Mouse (Mus musculus) limb, embryonic 11.5 days (tissue): ENCODE results near the gene Cracr2a. TPM values are rescaled to one million over a fixed set of nuclear protein-coding genes. Genes with fewer than 3 reads are reported as not detected.

Source experiments
- ATAC-seq: fragments of 200-750 bp; cut with Nextera tagmentation; 2 replicates; pipeline ENCODE4 v1.8.0; 2017; ENCODE audit warnings: low read depth; ENCODE audit not compliant: insufficient number of reproducible peaks, low FRiP score, low TSS enrichment
- DNase-seq: peaks from one replicate; pipeline ENCODE4 v3.0.0-alpha.2; 2015; ENCODE audit warnings: low spot score
- H3K27ac ChIP-seq: fragments of 300-500 bp; sonication (generic); replicated peaks from 2 replicates; pipeline ENCODE4 v1.5.1; 2014; ENCODE audit warnings: low read depth, mild to moderate bottlenecking, low read length
- H3K27me3 ChIP-seq: fragments of 300-500 bp; sonication (generic); 2 replicates; pipeline ENCODE4 v1.6.1; 2014; ENCODE audit warnings: mild to moderate bottlenecking, low read length, mixed read lengths; ENCODE audit not compliant: control insufficient read depth, insufficient read depth
- H3K36me3 ChIP-seq: fragments of 300-500 bp; sonication (generic); 2 replicates; pipeline ENCODE4 v1.6.1; 2014; ENCODE audit warnings: mild to moderate bottlenecking, low read length, moderate library complexity, mixed read lengths; ENCODE audit not compliant: control insufficient read depth, insufficient read depth
- H3K4me1 ChIP-seq: fragments of 300-500 bp; sonication (generic); 2 replicates; pipeline ENCODE4 v1.6.1; 2014; ENCODE audit warnings: low read length, mixed read lengths; ENCODE audit not compliant: control insufficient read depth, insufficient read depth
- H3K4me2 ChIP-seq: fragments of 300-500 bp; sonication (generic); 2 replicates; pipeline ENCODE4 v1.6.1; 2014; ENCODE audit warnings: low read depth, mild to moderate bottlenecking, moderate library complexity; ENCODE audit not compliant: severe bottlenecking
- H3K4me3 ChIP-seq: fragments of 300-500 bp; sonication (generic); 2 replicates; pipeline ENCODE4 v1.5.1; 2014; ENCODE audit warnings: low read depth, low read length
- H3K9ac ChIP-seq: fragments of 300-500 bp; sonication (generic); 2 replicates; pipeline ENCODE4 v1.6.1; 2014; ENCODE audit warnings: mild to moderate bottlenecking, low read length
- H3K9me3 ChIP-seq: fragments of 300-500 bp; sonication (generic); 2 replicates; pipeline ENCODE4 v1.6.1; 2016; ENCODE audit warnings: low read length; ENCODE audit not compliant: control insufficient read depth
- WGBS: fragments of 180-500 bp; shearing (Covaris S2); extraction: QIAGEN DNeasy Blood & Tissue Kit; methylation state at CpG from one replicate; pipeline ENCODE4 v1.1.7; 2014; 5-methylcytosine and 5-hydroxymethylcytosine counted together
- polyA plus RNA-seq: library from polyadenylated mRNA; unstranded; fragments of >200 nt; fragmentation: Nextera tagmentation; extraction: Ambion mirVana; gene quantifications from 2 replicates; pipeline ENCODE4 v1.2.1, GENCODE M21; 2014

Gene Cracr2a
- polyA plus RNA-seq, 1 experiment from 2014 or later: 1.4 TPM

DNA sequence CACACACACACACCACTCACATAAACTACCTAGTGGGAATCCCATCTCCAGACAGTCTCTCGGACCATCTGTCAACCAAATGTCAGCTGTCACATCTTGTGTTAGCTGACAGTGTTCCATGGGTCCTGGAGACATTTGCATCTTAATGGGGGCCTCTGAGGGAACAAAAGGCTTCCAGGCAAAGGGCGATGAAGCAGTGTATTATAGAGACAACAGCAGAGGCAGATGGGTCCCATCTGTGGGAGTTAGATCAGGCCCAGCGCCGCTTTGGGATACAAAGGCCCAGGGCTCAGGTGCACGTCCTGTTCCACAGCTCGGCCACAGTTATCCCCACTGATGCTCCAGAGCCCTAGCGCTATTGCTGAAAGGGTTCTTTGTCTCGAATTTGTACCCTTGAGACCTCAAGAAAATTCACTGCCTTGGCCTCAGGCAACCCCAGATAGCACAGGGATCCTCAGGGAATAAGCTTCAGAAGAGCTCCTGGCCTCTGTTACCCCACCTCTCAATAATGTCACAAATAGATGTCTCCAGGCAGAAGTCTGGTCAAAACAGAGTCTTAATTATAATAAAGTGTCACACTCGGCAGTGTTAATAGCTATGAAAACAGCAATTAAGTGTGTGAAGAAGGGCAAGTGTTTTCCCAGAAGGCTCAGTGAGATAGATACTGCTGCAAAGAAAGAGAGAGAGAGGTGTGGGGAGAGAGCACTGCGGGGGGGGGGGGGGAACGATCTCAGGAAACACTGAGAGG lies 140.1 kb downstream of the Cracr2a start:
- WGBS: 55% methylated on average over 10 of the region's 11 CpGs
- H3K27ac ChIP-seq: no peak overlapping the region
- H3K36me3 ChIP-seq: no peaks in the 10 kb centered on the region
- no peak overlapping the region for H3K4me2 ChIP-seq
- no peak overlapping the region for H3K9ac ChIP-seq
- H3K4me1 ChIP-seq: no peaks in the 10 kb centered on the region
- no peaks in the 10 kb centered on the region for H3K9me3 ChIP-seq
- no peak for ATAC-seq
- no peak for DNase-seq
- H3K27me3 ChIP-seq: no peaks in the 10 kb centered on the region
- no peak overlapping the region for H3K4me3 ChIP-seq

DNA sequence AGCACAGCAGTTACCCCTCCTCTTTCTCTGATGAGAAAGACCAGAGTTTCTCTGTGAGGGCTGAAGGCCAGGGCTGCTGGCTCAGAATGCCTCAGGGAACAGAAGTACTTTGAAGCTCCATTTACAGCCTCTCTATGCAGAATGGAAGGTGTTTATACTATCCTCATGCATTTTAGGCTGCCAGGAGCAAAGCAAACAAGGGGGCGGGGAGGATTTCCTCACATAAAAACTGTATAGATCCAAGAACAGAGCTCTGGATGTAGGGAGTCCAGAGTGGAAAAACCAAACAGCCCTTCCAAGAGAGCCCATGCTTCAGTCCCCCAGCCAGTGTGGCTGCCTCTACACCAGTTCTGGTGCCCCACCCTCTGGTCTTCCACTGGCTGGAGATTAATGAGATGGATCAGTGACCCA lies 147.1 kb downstream of the Cracr2a start:
- DNase-seq: no peak
- 34% methylated on average over 1 of the region's 1 CpGs for WGBS
- no peak overlapping the region; the same call in 1 of the 2 replicates for H3K27ac ChIP-seq
- no peaks in the 10 kb centered on the region for H3K36me3 ChIP-seq
- no peaks in the 10 kb centered on the region for H3K27me3 ChIP-seq
- no peak overlapping the region for H3K4me3 ChIP-seq
- no peak overlapping the region for H3K9ac ChIP-seq
- no peak overlapping the region for H3K4me2 ChIP-seq
- no peaks in the 10 kb centered on the region for H3K9me3 ChIP-seq
- ATAC-seq: no peak; the same call in 1 of the 2 replicates
- peaks cover 7% of the 10 kb centered on the region; the same call in 1 of the 2 replicates for H3K4me1 ChIP-seq

DNA sequence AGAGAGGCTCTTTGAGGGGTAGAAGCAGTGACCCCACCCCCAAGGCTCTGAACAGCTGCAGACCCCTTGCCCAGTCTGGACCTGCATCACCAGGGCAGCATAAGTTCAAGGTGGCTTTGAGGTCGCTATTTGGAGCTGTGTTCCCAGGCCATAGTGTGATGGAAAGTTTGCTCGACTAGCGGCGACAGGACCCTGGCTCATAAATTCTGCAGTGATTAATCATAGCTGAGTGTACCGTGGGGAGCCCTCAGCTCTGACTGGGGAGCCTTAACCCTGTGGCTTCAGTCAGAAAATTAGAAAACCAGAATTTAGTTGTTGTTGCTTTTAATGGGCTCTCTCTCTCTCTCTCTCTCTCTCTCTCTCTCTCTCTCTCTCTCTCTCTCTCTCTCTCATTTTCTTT lies 153.8 kb downstream of the Cracr2a start:
- no peak overlapping the region for H3K4me2 ChIP-seq
- no peak overlapping the region for H3K4me3 ChIP-seq
- H3K4me1 ChIP-seq: no peaks in the 10 kb centered on the region
- no peaks in the 10 kb centered on the region for H3K27me3 ChIP-seq
- no peaks in the 10 kb centered on the region for H3K9me3 ChIP-seq
- no peak overlapping the region for H3K9ac ChIP-seq
- DNase-seq: no peak
- ATAC-seq: peak; percentile 35; the same call in 1 of the 2 replicates
- H3K36me3 ChIP-seq: no peaks in the 10 kb centered on the region
- 39% methylated on average over 5 of the region's 5 CpGs for WGBS
- no peak overlapping the region for H3K27ac ChIP-seq

DNA sequence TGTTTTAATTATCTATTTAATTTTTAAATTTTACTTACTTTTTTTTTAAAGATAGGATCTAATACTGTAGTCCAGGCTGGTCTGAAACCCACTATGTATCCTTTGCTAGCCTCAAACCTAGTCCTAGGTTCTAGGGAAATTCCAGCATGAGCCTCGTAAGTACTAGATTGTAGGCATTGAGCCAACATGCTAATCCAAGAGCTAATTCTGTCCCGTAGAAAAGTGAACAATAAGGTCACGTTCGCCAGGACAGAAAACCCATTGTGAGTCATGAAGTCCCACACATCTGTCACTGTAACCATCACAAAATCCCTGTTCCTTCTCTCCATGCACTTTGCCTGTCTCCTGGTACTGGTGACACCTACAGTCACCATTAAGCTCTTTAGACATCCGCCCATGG lies 154.3 kb downstream of the Cracr2a start:
- ATAC-seq: no peak
- Histone ChIP-seq H3K9me3 (no peaks in the 10 kb centered on the region), H3K36me3 (no peaks in the 10 kb centered on the region), H3K27me3 (no peaks in the 10 kb centered on the region), H3K4me1 (no peaks in the 10 kb centered on the region), H3K27ac (no peak overlapping the region), H3K4me3 (no peak overlapping the region), H3K4me2 (no peak overlapping the region), H3K9ac (no peak overlapping the region)
- 94% methylated on average over 5 of the region's 5 CpGs for WGBS
- DNase-seq: no peak

DNA sequence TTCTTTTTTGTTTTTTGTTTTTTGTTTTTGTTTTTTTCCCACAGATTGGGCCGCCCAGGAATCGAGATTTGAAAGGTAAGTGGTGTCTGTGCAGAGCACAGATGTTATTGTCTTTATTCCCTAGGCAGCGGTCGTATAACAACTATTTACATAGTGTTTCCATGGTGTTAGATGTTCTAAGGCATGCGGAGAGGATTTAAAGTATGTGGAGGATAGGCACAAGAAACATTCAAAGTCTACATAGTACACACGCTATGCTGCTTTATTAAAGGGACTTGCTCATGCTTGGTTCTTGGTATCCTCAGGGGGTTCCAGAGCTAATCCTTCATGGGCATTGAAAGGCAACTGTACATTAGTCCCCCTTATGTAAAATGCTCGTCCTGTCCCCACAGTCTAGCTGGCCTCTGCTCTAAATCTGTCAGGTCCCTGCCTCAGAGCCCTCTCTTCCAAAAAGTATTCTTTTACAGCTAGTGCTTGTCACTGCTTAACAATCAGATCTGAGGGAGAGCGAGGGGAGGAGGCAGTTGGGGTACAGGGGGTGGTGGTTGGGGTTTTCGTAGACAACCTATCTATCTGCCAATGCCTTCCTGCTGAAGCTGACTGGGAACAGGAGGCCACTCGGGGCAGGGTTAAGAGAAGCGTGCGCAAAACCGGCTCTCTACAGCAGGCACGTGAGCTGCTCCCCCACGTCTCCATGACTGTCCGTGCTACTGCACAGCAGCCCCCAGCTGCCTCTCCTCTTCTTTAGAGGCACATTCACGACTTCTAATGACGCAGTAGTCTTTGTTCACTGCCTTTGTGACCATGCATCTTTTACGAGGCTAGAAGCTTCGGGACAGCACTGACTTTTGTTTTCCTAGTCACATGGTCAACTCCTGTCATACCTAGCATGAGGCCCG lies 156.3 kb downstream of the Cracr2a start:
- Histone ChIP-seq H3K4me1 (no peaks in the 10 kb centered on the region), H3K27ac (no peak overlapping the region), H3K36me3 (no peaks in the 10 kb centered on the region), H3K9ac (no peak overlapping the region), H3K4me3 (no peak overlapping the region), H3K27me3 (no peaks in the 10 kb centered on the region), H3K4me2 (no peak overlapping the region), H3K9me3 (no peaks in the 10 kb centered on the region)
- DNase-seq (no peak), ATAC-seq (no peak)
- 66% methylated on average over 21 of the region's 21 CpGs for WGBS

DNA sequence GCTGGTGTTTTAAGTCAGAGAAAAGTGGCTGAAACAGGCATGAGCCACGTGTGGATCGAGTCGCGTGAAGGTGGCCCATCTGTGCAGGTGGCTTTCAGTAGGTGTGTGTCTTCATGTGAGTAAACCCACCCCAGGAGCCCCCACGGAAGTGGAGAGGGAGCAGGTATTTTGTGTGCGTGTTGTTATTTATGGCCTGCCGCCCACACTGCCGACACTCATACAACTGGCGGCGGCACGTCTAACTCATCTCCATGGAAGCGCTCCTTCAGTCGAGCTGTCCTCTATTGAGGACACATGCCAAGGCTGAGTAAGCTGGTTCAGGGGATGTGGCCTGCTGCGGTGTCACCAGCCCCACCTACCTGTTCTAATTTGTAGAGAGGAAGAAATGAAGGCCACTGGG lies 158.7 kb downstream of the Cracr2a start:
- Histone ChIP-seq H3K4me3 (no peak overlapping the region), H3K4me1 (no peaks in the 10 kb centered on the region), H3K36me3 (no peaks in the 10 kb centered on the region), H3K4me2 (no peak overlapping the region), H3K9me3 (no peaks in the 10 kb centered on the region), H3K9ac (no peak overlapping the region), H3K27me3 (no peaks in the 10 kb centered on the region), H3K27ac (no peak overlapping the region)
- DNase-seq: no peak
- WGBS: 86% methylated on average over 14 of the region's 14 CpGs
- no peak for ATAC-seq

DNA sequence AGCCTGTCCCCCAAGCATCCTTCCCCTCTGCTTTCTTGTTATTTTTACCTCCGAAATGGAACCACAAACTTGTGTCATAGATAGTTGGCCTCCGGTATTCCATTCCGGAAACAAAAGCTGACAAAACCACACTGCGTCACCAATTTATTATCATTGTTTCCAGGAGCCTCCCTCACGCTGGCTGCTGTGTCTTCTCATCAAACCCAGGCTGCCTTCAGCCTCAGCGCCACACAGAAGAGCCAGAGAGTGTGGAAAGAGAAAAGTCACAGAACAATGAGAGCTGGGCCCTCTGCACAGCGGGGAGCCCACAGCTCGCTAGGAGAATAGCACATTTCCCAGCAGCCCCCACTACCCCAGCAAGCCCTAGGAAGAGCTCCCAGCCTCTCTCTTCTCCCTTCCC lies 162.0 kb downstream of the Cracr2a start:
- Histone ChIP-seq H3K4me3 (no peak overlapping the region), H3K4me1 (no peaks in the 10 kb centered on the region), H3K27me3 (no peaks in the 10 kb centered on the region), H3K4me2 (no peak overlapping the region), H3K9ac (no peak overlapping the region), H3K36me3 (no peaks in the 10 kb centered on the region), H3K27ac (no peak overlapping the region), H3K9me3 (no peaks in the 10 kb centered on the region)
- ATAC-seq: no peak
- WGBS: 64% methylated on average over 8 of the region's 8 CpGs
- no peak for DNase-seq
